Mouse (Mus musculus): ENCODE results near the gene Tpte.

GRCm38 (mm10) chr8:22258946-22259450 lies 24.2 kb upstream of the Tpte start:
- no peak for TF ChIP-seq CTCF (IDR thresholded peaks at IDR 0.05; ENCODE audit: borderline replicate concordance, insufficient read depth, low read length)
- no peak for TF ChIP-seq POLR2A (IDR thresholded peaks at IDR 0.05; ENCODE audit: low read depth, low read length)
